Mouse (Mus musculus): ENCODE results near the gene Zfp91.

Gene Zfp91

GRCm38 (mm10) chr19:12795511-12796327 lies at the start of gene Zfp91, which contains the start of gene Lpxn:
Zfp91 (minus strand) TSS chr19:12796126.
Lpxn (plus strand) TSS chr19:12796193.
- DNase-seq (ENCODE audit: low spot score), result peak; percentile 97

- no peak for DNase-seq (ENCODE audit: low spot score)
These were observed 42.6 kb upstream of the Zfp91 start for GRCm38 (mm10) chr19:12838507-12838906.

GRCm38 (mm10) chr19:12833625-12834024 lies 37.7 kb upstream of the Zfp91 start:
- DNase-seq (ENCODE audit: low spot score), result no peak

GRCm38 (mm10) chr19:12831559-12831958 lies 35.6 kb upstream of the Zfp91 start:
- no peak for DNase-seq (ENCODE audit: low spot score)

- DNase-seq (ENCODE audit: low spot score), result no peak
These were observed 35.0 kb upstream of the Zfp91 start for GRCm38 (mm10) chr19:12830823-12831430.

- no peak for DNase-seq (ENCODE audit: low spot score)
These were observed 28.6 kb upstream of the Zfp91 start for GRCm38 (mm10) chr19:12824549-12824948.

GRCm38 (mm10) chr19:12820383-12820782 lies 24.5 kb upstream of the Zfp91 start:
- DNase-seq (ENCODE audit: low spot score), result no peak

- DNase-seq (ENCODE audit: low spot score), result no peak
These were observed 22.6 kb upstream of the Zfp91 start for GRCm38 (mm10) chr19:12818507-12818906.

- no peak for DNase-seq (ENCODE audit: low spot score)
These were observed 18.0 kb upstream of the Zfp91 start for GRCm38 (mm10) chr19:12813883-12814282.

GRCm38 (mm10) chr19:12812644-12813364 lies 16.9 kb upstream of the Zfp91 start:
- DNase-seq (ENCODE audit: low spot score), result no peak

GRCm38 (mm10) chr19:12806214-12806613 lies 10.3 kb upstream of the Zfp91 start:
- no peak for DNase-seq (ENCODE audit: low spot score)

GRCm38 (mm10) chr19:12805730-12806129 lies 9.8 kb upstream of the Zfp91 start:
- DNase-seq (ENCODE audit: low spot score), result no peak

GRCm38 (mm10) chr19:12804237-12804636 lies 8.3 kb upstream of the Zfp91 start:
- no peak for DNase-seq (ENCODE audit: low spot score)

GRCm38 (mm10) chr19:12802830-12803229 lies 6.9 kb upstream of the Zfp91 start:
- DNase-seq (ENCODE audit: low spot score), result no peak

- DNase-seq (ENCODE audit: low spot score), result no peak
These were observed 5.1 kb upstream of the Zfp91 start for GRCm38 (mm10) chr19:12801046-12801445.

- no peak for DNase-seq (ENCODE audit: low spot score)
These were observed 4.7 kb upstream of the Zfp91 start for GRCm38 (mm10) chr19:12800621-12801020.

GRCm38 (mm10) chr19:12799081-12799480 lies 3.2 kb upstream of the Zfp91 start:
- DNase-seq (ENCODE audit: low spot score), result no peak

- DNase-seq (ENCODE audit: low spot score), result no peak
These were observed 2.5 kb upstream of the Zfp91 start for GRCm38 (mm10) chr19:12798404-12798803.

- no peak for DNase-seq (ENCODE audit: low spot score)
These were observed 1.1 kb upstream of the Zfp91 start for GRCm38 (mm10) chr19:12797071-12797470.

GRCm38 (mm10) chr19:12796328-12796931 lies 504 bp upstream of the Zfp91 start:
- DNase-seq (ENCODE audit: low spot score), result peak; percentile 50

GRCm38 (mm10) chr19:12795110-12795509 lies 816 bp downstream of the Zfp91 start:
- no peak for DNase-seq (ENCODE audit: low spot score)
